Mouse (Mus musculus): ENCODE results near the gene Gbp8. TPM values are rescaled to one million over a fixed set of nuclear protein-coding genes. Genes with fewer than 3 reads are reported as not detected.
A peak's percentile ranks its signal among the peaks of the same experiment; 100 is the strongest.
"Not testable (repeated sequence)": the region's sequence is repeated elsewhere in the genome, so short reads cannot be mapped to it uniquely, and the experiment has no call there.

Gbp8 gene
- polyA plus RNA-seq, 1 experiment from 2014 or later = 0.78 TPM

DNA sequence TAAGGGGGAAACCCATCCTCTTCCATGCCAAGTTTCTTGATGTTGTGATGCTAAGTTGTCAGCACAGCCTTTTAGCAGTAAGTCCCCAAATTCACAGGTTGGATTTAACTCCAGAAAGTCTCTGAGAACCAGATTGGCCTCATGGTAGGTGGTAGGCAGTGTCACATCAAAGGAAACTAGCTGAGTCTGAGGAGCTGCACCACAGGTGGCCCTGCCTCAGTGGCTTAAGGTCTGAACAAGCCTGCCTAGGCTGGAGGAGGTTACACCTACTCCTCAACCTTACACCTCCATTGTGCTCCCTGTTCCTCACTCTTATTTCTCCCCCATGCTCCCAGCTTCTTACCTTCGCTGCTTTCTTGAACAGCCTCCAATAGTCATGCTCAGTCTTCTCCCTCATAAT lies 76.0 kb downstream of the Gbp8 start:
- 56% methylated on average over 1 of the region's 1 CpGs for WGBS
- Histone ChIP-seq H3K9ac (replicated peaks; ENCODE audit: low read depth) (no peak overlapping the region), H3K4me1 (ENCODE audit: insufficient read depth, low read depth, low read length) (no peaks in the 10 kb centered on the region), H3K4me2 (replicated peaks; ENCODE audit: low read depth, low read length) (no peak overlapping the region), H3K4me3 (ENCODE audit: low read depth, low read length) (no peak overlapping the region), H3K27me3 (replicated peaks; ENCODE audit: insufficient read depth, low read length) (no peaks in the 10 kb centered on the region), H3K36me3 (ENCODE audit: insufficient read depth, low read length) (no peaks in the 10 kb centered on the region), H3K9me3 (ENCODE audit: low read length) (no peaks in the 10 kb centered on the region), H3K27ac (ENCODE audit: low read length) (no peak overlapping the region)
- DNase-seq (ENCODE audit: low spot score) (no peak), ATAC-seq (no peak)
- no peak for TF ChIP-seq CTCF (IDR thresholded peaks at IDR 0.05)
- TF ChIP-seq EP300 (IDR thresholded peaks at IDR 0.05) = no peak

DNA sequence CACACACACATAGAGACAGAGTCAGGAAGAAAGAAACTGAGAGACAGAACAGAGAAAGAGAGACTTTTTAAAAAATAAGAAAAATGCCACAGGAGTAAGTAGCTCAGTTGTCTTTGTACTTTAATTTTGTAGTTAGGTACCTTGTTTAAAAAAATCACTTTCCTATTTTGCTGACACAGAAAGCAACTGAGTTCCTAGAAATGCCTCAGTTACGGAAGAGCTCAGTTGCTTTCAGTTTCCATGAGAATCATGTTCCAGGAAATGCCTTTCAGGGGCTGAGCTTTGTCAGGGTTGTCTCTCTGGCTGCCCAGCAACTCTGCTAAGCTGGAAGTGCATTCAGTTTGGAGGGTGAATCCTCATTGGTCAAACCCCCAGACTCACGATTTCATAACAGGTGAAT lies 76.9 kb downstream of the Gbp8 start:
- not testable (repeated sequence) for H3K27me3 ChIP-seq (replicated peaks; ENCODE audit: insufficient read depth, low read length); H3K36me3 ChIP-seq (ENCODE audit: insufficient read depth, low read length); H3K27ac ChIP-seq (ENCODE audit: low read length); H3K9ac ChIP-seq (replicated peaks; ENCODE audit: low read depth); H3K4me2 ChIP-seq (replicated peaks; ENCODE audit: low read depth, low read length); H3K4me3 ChIP-seq (ENCODE audit: low read depth, low read length); H3K4me1 ChIP-seq (ENCODE audit: insufficient read depth, low read depth, low read length); H3K9me3 ChIP-seq (ENCODE audit: low read length); ATAC-seq
- 61% methylated on average over 2 of the region's 2 CpGs for whole genome bisulfite sequencing
- DNase-seq (ENCODE audit: low spot score) = peak; percentile 9

DNA sequence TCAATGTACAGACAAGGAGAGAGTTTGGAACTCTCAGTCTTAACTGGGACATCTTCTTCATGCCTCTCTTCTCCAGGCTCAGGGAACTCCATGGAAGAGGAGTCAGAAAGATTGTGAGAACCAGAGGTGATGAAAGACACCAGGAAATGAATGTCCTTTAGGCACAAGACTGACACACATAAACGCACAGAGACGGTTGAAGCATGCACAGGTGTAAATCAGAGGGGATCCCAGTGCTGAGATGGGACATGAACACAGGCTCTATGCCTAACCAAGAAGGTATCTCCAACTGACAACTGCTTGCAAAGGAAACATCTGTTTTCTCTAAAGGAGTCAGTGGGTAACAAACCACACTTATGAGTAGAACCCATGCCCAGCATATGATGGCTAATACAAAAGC lies 79.1 kb downstream of the Gbp8 start:
- no peak overlapping the region for H3K4me3 ChIP-seq (ENCODE audit: low read depth, low read length)
- H3K27me3 ChIP-seq (replicated peaks; ENCODE audit: insufficient read depth, low read length) = no peaks in the 10 kb centered on the region
- no peak overlapping the region for H3K4me2 ChIP-seq (replicated peaks; ENCODE audit: low read depth, low read length)
- H3K4me1 ChIP-seq (ENCODE audit: insufficient read depth, low read depth, low read length) = no peaks in the 10 kb centered on the region
- H3K9ac ChIP-seq (replicated peaks; ENCODE audit: low read depth) = no peak overlapping the region
- H3K27ac ChIP-seq (ENCODE audit: low read length) = no peak overlapping the region
- ATAC-seq = no peak
- no peak for DNase-seq (ENCODE audit: low spot score)
- WGBS = 93% methylated on average over 2 of the region's 2 CpGs
- TF ChIP-seq EP300 (IDR thresholded peaks at IDR 0.05) = no peak
- TF ChIP-seq CTCF (IDR thresholded peaks at IDR 0.05) = no peak
- H3K9me3 ChIP-seq (ENCODE audit: low read length) = no peaks in the 10 kb centered on the region
- H3K36me3 ChIP-seq (ENCODE audit: insufficient read depth, low read length) = no peaks in the 10 kb centered on the region

DNA sequence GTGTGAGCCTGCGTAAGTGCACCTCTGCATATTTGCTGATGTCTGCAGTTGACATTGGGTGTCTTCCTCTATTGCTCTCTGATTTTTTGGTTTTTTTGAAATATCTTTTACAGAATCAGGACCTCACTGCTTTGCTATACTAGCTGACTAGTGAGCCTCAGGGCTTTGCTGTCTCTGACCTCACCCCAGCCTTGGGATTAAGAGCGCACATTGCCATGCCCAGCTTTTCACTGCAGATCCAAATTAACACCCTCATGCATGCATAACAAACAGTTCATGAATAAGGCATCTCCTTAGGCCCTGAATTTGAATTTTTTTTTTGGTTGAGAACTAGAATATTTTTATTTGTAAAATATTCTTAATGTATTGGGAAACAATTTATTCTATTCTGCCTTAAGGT lies 84.1 kb downstream of the Gbp8 start:
- Histone ChIP-seq H3K36me3 (ENCODE audit: insufficient read depth, low read length) (no peaks in the 10 kb centered on the region), H3K27ac (ENCODE audit: low read length) (no peak overlapping the region), H3K4me1 (ENCODE audit: insufficient read depth, low read depth, low read length) (no peaks in the 10 kb centered on the region), H3K4me2 (replicated peaks; ENCODE audit: low read depth, low read length) (no peak overlapping the region), H3K27me3 (replicated peaks; ENCODE audit: insufficient read depth, low read length) (no peaks in the 10 kb centered on the region), H3K9me3 (ENCODE audit: low read length) (no peaks in the 10 kb centered on the region), H3K4me3 (ENCODE audit: low read depth, low read length) (no peak overlapping the region), H3K9ac (replicated peaks; ENCODE audit: low read depth) (no peak overlapping the region)
- no peak for TF ChIP-seq EP300 (IDR thresholded peaks at IDR 0.05)
- no peak for TF ChIP-seq CTCF (IDR thresholded peaks at IDR 0.05)
- DNase-seq (ENCODE audit: low spot score) (no peak), ATAC-seq (no peak)
- WGBS = 98% methylated on average over 2 of the region's 2 CpGs

DNA sequence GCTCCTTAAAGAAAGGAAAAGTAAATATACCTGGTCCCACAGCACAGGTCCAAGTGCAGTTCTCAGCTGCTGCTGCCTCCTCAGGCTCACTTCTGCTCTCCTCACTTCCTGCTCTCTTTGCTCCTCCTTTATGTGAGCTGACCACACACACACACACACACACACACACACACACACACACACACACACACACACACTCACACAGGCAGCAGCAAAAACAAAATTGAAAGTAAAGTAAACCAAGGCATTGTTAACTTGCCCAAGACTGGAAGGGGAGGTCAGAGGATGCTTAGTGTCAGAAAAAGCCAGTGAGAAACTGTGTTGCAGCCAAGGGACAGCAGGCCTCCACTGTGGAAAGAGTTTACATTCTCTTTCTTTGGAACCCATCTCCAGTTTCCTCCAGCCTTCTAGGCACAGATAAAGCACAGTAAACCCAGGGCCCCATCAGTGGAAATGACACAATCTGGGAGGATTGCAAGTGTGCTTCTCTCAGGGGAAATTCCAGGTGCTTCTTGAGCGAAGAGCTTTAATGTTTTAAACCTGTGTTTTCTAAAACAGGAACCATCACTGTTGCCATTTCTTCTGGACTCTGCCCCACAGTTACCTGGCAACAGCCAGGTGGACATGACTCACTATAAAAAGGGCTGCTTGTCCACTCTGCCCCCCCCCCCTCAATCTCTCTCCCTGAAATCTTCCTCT lies 85.7 kb downstream of the Gbp8 start:
- H3K4me1 ChIP-seq (ENCODE audit: insufficient read depth, low read depth, low read length); ATAC-seq; H3K27ac ChIP-seq (ENCODE audit: low read length); H3K36me3 ChIP-seq (ENCODE audit: insufficient read depth, low read length); H3K9ac ChIP-seq (replicated peaks; ENCODE audit: low read depth); H3K9me3 ChIP-seq (ENCODE audit: low read length); H3K27me3 ChIP-seq (replicated peaks; ENCODE audit: insufficient read depth, low read length); H3K4me3 ChIP-seq (ENCODE audit: low read depth, low read length); H3K4me2 ChIP-seq (replicated peaks; ENCODE audit: low read depth, low read length): not testable (repeated sequence)
- WGBS = 60% methylated on average over 1 of the region's 1 CpGs
- DNase-seq (ENCODE audit: low spot score) = peak; percentile 5

DNA sequence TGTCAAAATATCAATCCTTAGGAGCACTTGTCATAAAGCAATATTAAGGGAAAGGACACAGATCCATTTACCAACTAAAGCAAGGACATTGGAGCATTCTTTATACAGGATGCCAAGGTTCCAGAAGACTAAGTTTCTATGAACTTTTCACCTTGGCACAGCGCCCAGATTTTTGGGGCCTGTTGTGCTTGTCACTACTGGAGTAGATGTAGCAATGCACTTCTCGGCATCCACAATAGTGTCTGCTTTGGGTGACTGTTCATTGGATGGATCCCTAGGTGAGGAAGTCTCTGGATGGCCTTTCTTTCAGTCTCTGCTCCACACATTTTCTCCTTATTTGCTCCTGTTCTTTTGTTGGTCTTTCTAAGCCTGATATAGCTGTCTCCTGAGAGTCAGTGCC lies 107.0 kb downstream of the Gbp8 start:
- WGBS = 49% methylated on average over 2 of the region's 2 CpGs
- no peak for TF ChIP-seq EP300 (IDR thresholded peaks at IDR 0.05)
- TF ChIP-seq CTCF (IDR thresholded peaks at IDR 0.05) = no peak
- Histone ChIP-seq H3K27me3 (replicated peaks; ENCODE audit: insufficient read depth, low read length) (no peaks in the 10 kb centered on the region), H3K9ac (replicated peaks; ENCODE audit: low read depth) (no peak overlapping the region), H3K4me2 (replicated peaks; ENCODE audit: low read depth, low read length) (no peak overlapping the region), H3K9me3 (ENCODE audit: low read length) (no peaks in the 10 kb centered on the region), H3K4me3 (ENCODE audit: low read depth, low read length) (no peak overlapping the region), H3K4me1 (ENCODE audit: insufficient read depth, low read depth, low read length) (no peaks in the 10 kb centered on the region), H3K36me3 (ENCODE audit: insufficient read depth, low read length) (no peaks in the 10 kb centered on the region), H3K27ac (ENCODE audit: low read length) (no peak overlapping the region)
- DNase-seq (ENCODE audit: low spot score) (no peak), ATAC-seq (no peak)

DNA sequence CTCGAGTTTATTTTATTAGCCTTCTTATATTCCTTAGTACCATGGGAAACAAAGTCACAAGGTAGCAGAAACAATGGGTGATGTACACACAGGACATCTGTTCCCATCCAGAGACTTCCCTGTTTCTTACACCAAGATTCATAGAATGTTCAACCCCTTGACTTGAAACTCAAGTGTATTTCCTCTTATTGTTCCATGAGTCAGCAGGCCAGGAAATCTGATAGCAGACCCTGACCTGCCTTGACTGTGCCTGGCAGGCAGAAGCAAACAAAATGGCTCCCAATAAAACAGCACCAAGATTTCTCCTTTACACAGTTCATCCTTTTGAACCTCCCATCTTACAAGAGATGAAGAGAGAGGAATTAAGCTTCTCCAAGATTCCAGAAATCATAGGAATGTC lies 126.8 kb downstream of the Gbp8 start:
- ATAC-seq = no peak
- Histone ChIP-seq H3K4me3 (ENCODE audit: low read depth, low read length) (no peak overlapping the region), H3K4me2 (replicated peaks; ENCODE audit: low read depth, low read length) (no peak overlapping the region), H3K4me1 (ENCODE audit: insufficient read depth, low read depth, low read length) (no peaks in the 10 kb centered on the region), H3K9ac (replicated peaks; ENCODE audit: low read depth) (no peak overlapping the region), H3K27ac (ENCODE audit: low read length) (no peak overlapping the region), H3K36me3 (ENCODE audit: insufficient read depth, low read length) (no peaks in the 10 kb centered on the region), H3K9me3 (ENCODE audit: low read length) (0 out of 2 replicates have a peak, but pooled peaks cover 2% of the 10 kb centered on the region), H3K27me3 (replicated peaks; ENCODE audit: insufficient read depth, low read length) (no peaks in the 10 kb centered on the region)
- TF ChIP-seq CTCF (IDR thresholded peaks at IDR 0.05) = no peak
- no peak for TF ChIP-seq EP300 (IDR thresholded peaks at IDR 0.05)
- no peak for DNase-seq (ENCODE audit: low spot score)
- 37% methylated on average over 1 of the region's 1 CpGs for WGBS

All from lung, postnatal 0 days (tissue).